Mouse (Mus musculus) thymus, adult 2 months (tissue): ENCODE data around the gene Itprip. TPM values are rescaled to one million over a fixed set of nuclear protein-coding genes. Genes with fewer than 3 reads are reported as not detected.

Experiments
- DNase-seq: peaks from one replicate; pipeline ENCODE4 v3.0.0; 2021
- H3K27ac ChIP-seq: fragments of 200-500 bp; 2 replicates; pipeline ENCODE4 v1.5.1; 2012; ENCODE audit warnings: low read length, control low read depth; ENCODE audit not compliant: control insufficient read depth, insufficient read depth
- H3K27me3 ChIP-seq: fragments of 200-500 bp; 2 replicates; pipeline ENCODE4 v1.6.1; 2012; ENCODE audit warnings: mild to moderate bottlenecking, low read length, moderate library complexity, mixed read lengths; ENCODE audit not compliant: control insufficient read depth, insufficient read depth
- H3K36me3 ChIP-seq: fragments of 200-500 bp; 2 replicates; pipeline ENCODE4 v1.6.1; 2012; ENCODE audit warnings: mild to moderate bottlenecking, low read length, moderate library complexity; ENCODE audit not compliant: control insufficient read depth, insufficient read depth
- H3K4me1 ChIP-seq: fragments of 200-500 bp; replicated peaks from 2 replicates; pipeline ENCODE4 v1.6.1; 2012; ENCODE audit warnings: low read length; ENCODE audit not compliant: control insufficient read depth, insufficient read depth
- H3K4me3 ChIP-seq: fragments of 200-500 bp; 2 replicates; pipeline ENCODE4 v1.5.1; 2012; ENCODE audit warnings: mild to moderate bottlenecking, low read length, control low read depth, moderate library complexity; ENCODE audit not compliant: control insufficient read depth, insufficient read depth
- CTCF ChIP-seq: fragments of 200-500 bp; IDR thresholded peaks from 2 replicates; pipeline ENCODE4 v1.5.1; 2012; ENCODE audit warnings: mild to moderate bottlenecking, control low read depth, low read length, moderate library complexity, borderline replicate concordance; ENCODE audit not compliant: control insufficient read depth, poor library complexity, insufficient read depth; ENCODE audit errors: extremely low read depth
- POLR2A ChIP-seq: fragments of 200-500 bp; IDR thresholded peaks from 2 replicates; pipeline ENCODE4 v1.6.1; 2012; ENCODE audit warnings: mild to moderate bottlenecking, low read length, control low read depth, moderate library complexity; ENCODE audit not compliant: control insufficient read depth, poor library complexity, insufficient read depth; ENCODE audit errors: extremely low read depth
- WGBS: fragments of 180-500 bp; shearing (Covaris S2); methylation state at CpG from one replicate; pipeline ENCODE4 v1.1.7; 2018; 5-methylcytosine and 5-hydroxymethylcytosine counted together
- polyA plus RNA-seq: library from polyadenylated mRNA; depleted of rRNA; stranded (reverse); fragments of >200 nt; gene quantifications from 2 replicates; pipeline ENCODE4 v1.2.3, GENCODE M21; 2012

Gene Itprip
- polyA plus RNA-seq, 1 experiment = 32.6 TPM

DNA sequence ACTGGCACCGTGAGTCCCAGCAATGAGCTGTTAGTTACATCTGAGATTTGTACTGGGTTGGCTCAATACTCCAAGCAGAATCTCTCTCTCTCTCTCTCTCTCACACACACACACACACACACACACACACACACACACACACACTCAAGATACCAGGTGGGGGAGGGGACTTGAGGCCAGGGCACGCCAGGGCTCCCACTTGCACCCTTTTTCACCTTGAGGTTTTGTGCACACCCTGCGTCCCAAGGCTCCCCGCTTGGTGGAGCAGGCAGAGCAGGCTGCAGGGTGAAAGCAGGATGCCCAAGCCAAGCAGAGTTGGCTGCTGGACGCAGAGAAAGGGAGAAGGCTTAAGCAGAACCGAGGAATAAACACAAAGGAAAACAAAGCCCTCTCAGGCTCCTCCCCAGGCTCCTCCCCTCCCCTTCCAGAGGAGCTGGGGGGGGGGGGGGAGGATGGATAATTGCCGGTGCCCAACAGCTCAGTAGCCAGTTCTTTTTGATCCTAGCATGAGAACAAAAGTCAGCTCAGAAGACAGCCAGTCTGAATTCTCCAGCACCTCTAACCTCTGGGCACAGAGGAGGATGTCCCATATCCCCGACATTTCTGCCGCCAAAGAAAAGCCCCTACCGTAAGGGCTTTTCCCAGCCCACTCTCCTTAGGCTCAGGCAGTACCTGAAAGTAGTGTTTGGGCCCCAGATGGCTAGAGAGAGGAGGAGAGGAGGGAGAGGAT lies 9.5 kb downstream of the Itprip start:
- Histone ChIP-seq H3K4me3 (peak overlapping the region; percentile 5; the same call in 1 of the 2 replicates), H3K4me1 (peaks cover 59% of the 10 kb centered on the region), H3K27me3 (no peaks in the 10 kb centered on the region), H3K27ac (peak overlapping the region; percentile 53), H3K36me3 (no peaks in the 10 kb centered on the region; the same call in 1 of the 2 replicates)
- DNase-seq = no peak
- WGBS = 7% methylated on average over 10 of the region's 10 CpGs
- TF ChIP-seq POLR2A = no peak
- no peak for TF ChIP-seq CTCF

DNA sequence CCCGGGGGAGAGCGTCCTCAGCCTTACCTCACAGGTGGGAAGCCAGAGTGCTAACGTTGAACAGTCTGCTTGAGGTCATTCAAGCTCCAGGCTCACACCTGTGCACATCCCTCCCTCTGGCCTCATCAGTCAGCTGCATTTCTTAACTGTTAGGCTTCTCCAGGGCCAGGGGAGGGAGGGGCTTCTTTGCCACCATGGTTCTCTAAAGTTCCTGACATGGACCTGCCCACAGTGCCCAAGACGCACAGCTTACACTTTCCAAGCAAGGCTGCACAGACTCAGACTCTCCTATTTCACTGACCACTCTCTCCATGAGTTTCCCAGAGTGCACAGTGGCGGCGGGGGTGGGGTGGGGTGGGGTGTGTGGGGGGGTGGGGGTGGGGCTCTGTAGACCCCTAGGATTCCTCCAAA lies 10.1 kb downstream of the Itprip start:
- H3K4me1 ChIP-seq = peaks cover 59% of the 10 kb centered on the region
- 0 out of 2 replicates have a peak overlapping the region, but pooled peaks have one; percentile 9 for H3K27ac ChIP-seq
- no peak for TF ChIP-seq POLR2A
- TF ChIP-seq CTCF = no peak

GRCm38 (mm10) chr19:47907596-47907995 lies 11.5 kb downstream of the Itprip start:
- 96% methylated on average over 9 of the region's 9 CpGs for WGBS
- TF ChIP-seq POLR2A (no peak), CTCF (no peak)
- Histone ChIP-seq H3K36me3 (no peaks in the 10 kb centered on the region; the same call in 1 of the 2 replicates), H3K27me3 (no peaks in the 10 kb centered on the region), H3K27ac (no peak overlapping the region), H3K4me3 (no peak overlapping the region), H3K4me1 (peaks cover 61% of the 10 kb centered on the region)
- DNase-seq = no peak

More for the DNA sequence above, 10.1 kb downstream of the Itprip start:
- DNase-seq = peak; percentile 34
- WGBS = 32% methylated on average over 6 of the region's 6 CpGs
- Histone ChIP-seq H3K4me3 (no peak overlapping the region), H3K27me3 (no peaks in the 10 kb centered on the region), H3K36me3 (no peaks in the 10 kb centered on the region; the same call in 1 of the 2 replicates)

DNA sequence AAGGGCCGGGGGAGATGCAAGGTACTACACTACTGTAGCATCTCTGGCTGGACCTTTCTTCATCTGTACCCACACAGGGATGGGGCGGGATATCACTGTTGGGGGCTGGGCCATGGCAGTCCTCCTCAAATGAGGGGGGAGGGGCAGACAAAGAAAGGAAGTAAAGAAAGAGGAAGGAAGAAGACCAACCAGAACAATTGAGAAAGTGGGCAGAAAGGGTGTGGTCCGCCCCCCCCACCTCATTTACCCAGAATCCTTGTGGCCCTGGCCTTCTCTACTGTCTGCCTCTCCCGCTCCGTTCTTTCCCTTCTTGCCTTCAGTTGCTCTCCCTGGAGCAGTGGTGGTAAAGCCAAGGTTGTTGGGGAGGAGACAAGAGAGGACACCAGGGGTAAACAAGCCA lies 13.5 kb downstream of the Itprip start:
- H3K4me3 ChIP-seq = no peak overlapping the region
- 70% methylated on average over 5 of the region's 5 CpGs for WGBS
- TF ChIP-seq CTCF = no peak
- no peak for TF ChIP-seq POLR2A
- peaks cover 53% of the 10 kb centered on the region for H3K4me1 ChIP-seq
- no peaks in the 10 kb centered on the region for H3K36me3 ChIP-seq
- H3K27ac ChIP-seq = no peak overlapping the region
- H3K27me3 ChIP-seq = no peaks in the 10 kb centered on the region
- DNase-seq = no peak

- no peak overlapping the region for H3K4me3 ChIP-seq
- WGBS = 68% methylated on average over 4 of the region's 4 CpGs
- TF ChIP-seq POLR2A = no peak
- TF ChIP-seq CTCF = no peak
- no peaks in the 10 kb centered on the region for H3K36me3 ChIP-seq
- peaks cover 49% of the 10 kb centered on the region for H3K4me1 ChIP-seq
- DNase-seq = no peak
- no peak overlapping the region for H3K27ac ChIP-seq
- H3K27me3 ChIP-seq = no peaks in the 10 kb centered on the region
Measured at GRCm38 (mm10) chr19:47905081-47905480, 14.0 kb downstream of the Itprip start.

GRCm38 (mm10) chr19:47903679-47904078 lies 15.4 kb downstream of the Itprip start:
- TF ChIP-seq CTCF (no peak), POLR2A (no peak)
- no peaks in the 10 kb centered on the region for H3K36me3 ChIP-seq
- no peak for DNase-seq
- no peak overlapping the region for H3K27ac ChIP-seq
- WGBS = 93% methylated on average over 4 of the region's 4 CpGs
- H3K4me1 ChIP-seq = peaks cover 39% of the 10 kb centered on the region
- H3K27me3 ChIP-seq = no peaks in the 10 kb centered on the region
- H3K4me3 ChIP-seq = no peak overlapping the region
